Mouse (Mus musculus): Measurements from ENCODE around the gene Egln2. TPM values are rescaled to one million over a fixed set of nuclear protein-coding genes. Genes with fewer than 3 reads are reported as not detected.

The Egln2 gene
- 6.1 TPM for polyA plus RNA-seq (2014; fragmentation: Illumina TruSeq; extraction: RNeasy Lipid Tissue Mini Kit (QIAGEN cat#74804); ENCODE audit: low read depth, low replicate concordance)

DNA sequence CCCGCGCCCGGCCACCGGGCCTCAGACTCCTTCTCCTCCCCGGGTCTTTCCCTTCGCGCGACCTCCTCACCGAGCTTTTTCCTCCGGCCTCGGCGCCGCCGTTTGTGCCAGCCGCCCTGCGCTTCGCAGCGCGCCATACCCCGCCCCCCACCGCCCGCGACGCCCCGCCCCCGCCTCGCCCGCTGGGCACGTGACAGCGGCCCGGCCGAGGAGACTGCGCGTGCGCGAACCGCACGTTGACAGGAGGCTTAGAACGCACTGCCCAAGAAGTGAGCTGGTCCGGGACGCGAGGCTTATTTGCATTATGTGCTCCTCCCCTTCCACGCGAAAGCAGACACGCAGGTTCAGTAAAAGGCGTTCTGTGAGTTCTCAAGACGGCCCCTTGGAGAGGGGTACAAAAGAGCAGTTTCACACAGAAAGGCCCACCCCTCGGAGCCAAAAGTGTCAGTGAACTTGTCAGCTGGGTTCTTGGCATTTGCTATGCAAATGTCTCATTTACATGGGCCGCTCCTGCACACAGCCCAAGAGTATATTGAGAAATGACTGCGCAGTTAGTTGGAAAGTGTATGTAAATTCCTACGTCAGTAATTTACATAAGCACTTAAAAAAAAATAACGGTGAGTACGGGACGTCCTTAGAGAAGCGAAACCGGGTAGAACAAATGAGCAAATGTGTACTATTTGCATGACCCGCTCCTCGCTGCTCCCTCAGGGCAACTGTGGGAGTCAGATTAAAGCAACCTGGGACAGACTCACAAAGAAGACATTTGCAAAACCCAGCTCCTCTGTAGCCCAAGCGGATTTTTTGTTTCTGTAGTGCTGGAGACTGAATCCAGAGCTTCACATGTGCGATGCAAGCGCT lies at the start of gene Egln2:
Egln2 (minus strand) TSS at position 189 of the 861 bp plus-strand sequence.

DNA sequence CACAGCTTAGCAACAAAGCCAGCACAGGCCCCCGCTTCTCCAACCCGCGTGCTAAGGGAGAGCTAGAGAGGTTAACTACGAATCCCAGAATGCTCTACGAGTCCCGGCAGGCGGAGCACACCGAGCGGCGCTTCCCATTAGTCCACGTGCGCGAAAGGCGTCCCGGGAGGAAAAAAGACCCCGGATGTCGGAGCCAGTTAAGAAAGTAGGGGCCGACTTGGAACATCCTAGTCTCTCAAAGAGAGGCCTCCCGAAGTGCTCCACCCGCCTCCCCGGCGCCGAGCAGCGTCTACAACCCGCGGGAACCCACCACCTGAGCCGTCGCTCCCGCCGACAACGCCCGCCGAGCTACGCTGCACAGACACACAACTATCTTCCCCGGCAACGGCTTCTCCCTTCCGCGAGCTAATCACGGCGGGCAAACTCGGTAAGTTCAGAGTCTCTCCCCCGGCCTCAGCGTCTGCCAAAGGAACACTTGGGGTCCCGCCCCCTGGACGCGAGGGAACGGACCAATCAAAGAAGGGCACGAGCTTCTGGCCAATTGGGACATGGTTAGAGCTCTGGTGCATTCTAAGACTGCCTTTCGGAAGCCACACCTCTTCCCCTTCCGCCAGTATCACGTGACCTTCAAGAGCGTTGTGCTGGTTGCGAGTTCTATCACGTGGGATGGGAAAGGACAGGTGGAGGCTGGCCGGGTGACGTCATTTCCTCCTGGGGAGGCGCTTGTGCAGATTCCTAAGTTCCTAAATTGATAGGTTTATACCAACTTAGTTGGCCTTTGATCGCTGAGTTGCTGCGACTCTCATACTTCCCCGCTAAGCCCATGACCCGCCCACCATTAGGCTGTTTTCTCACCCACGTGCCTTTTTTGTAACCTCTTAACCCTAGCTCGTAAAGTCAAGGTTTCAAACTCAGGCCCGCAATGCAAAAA lies 29.3 kb upstream of the Egln2 start, which contains the start of the genes BC024978 and Snrpa:
BC024978 (plus strand) TSS at position 101 of the 931 bp plus-strand sequence.
Snrpa (minus strand) TSS at position 591 of the 931 bp plus-strand sequence.

GRCm38 (mm10) chr7:27180837-27181695 lies 14.5 kb upstream of the Egln2 start, which contains the start of the genes Gm21983 and Mia:
Gm21983 (minus strand) TSS chr7:27181086.
Mia (minus strand) TSS chr7:27181157.

DNA sequence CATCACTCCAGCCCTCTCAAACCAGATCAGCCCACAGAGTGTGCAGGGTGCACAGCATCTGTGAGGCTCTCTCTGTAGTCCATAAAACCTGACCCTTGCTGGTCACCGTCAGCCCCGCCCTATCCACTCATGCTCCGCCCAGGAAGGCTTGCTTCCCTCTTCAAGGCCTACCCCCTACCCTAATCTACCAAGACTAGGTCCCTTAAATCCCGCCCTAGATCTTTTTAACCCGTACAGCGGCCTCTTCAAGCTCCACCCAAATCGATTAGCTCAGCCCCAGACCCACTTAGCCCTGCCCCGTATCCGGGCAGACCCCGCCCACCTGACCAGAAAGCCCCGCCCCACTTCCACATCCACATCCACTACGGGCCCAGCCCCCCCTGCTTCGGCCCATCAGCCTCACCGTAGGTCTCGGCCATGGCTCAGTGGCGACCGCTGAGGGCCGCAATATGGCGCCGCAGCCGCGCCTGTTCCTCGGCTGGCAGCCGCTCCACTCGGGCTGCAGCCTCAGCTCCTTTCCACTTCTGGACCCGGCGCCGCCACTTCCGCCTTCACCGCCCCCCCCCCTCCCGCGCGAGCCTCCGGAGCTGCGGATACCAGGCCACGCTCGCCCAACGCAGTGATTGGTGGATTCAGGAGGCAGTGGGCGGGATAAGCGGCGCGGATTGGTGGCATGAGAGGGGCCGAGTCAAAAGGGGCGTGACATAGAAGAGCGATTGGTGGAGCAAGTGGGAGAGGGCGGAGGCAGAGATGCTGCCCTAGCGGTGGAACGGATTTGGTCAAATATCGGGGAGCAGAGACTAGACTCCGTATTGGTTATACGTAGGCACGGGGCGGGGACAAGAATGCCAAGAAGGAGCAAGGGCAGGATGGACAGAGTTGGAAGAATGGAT lies 12.0 kb upstream of the Egln2 start, which contains the start of gene Rab4b:
Rab4b (minus strand) TSS at position 573 of the 893 bp plus-strand sequence.

DNA sequence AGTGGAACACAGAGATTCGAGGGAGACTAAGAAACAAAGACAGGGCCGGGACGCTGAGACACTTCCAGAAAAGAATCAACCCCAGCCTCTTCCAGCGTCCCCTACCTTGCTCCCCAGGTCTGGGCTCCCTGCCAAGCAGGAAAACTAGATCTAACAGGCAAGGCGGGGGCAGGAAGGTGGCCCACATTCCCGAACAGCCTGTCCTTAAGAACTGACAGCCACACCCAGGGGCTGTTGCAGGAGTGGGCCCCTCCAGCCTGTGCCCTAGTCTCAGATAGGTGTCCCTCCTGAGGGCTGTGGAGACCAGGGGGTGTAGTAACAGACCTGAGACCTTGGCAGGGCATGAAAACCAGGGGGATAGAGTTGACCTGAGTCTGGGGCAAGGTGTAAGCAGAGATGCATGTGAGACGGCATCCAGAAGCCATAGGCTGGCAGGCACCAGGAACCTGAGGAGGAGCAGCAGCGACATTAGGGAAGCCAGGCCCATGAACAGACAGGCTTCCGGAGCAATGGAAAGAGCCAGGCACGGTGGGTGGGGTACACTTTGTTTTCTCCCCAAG lies 13.3 kb downstream of the Egln2 start, which contains the start of gene Cyp2t4:
Cyp2t4 (plus strand) TSS at position 510 of the 560 bp plus-strand sequence.

DNA sequence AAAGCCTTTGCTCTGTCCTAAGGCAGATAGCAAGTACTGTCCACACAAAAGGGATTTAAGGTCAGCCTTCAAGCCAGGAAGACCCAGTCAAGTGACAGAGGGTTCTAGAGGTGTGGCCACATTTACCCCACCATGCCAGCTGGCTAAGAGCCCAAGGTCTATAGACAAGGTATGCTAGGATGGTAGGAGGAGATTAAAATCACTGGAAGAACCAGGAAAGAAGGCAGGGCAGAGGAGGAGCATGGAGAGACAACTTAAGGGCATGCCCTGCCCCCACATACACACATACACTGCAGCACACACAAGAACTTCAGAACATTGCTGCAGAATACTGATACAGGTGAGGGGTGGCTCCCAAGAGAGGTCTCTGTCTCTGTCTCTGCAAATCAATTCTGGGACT lies 46.9 kb downstream of the Egln2 start, which contains the start of gene Cyp2f2:
Cyp2f2 (plus strand) TSS at position 234 of the 400 bp plus-strand sequence.

Other genes starting within 250 kb of the Egln2 start
- not detected for gene Cyp2a22, start 227.4 kb downstream of the Egln2 start, polyA plus RNA-seq (2014; fragmentation: Illumina TruSeq; extraction: RNeasy Lipid Tissue Mini Kit (QIAGEN cat#74804); ENCODE audit: low read depth, low replicate concordance)
- not detected for gene Cyp2a12, start 137.7 kb downstream of the Egln2 start, polyA plus RNA-seq (2014; fragmentation: Illumina TruSeq; extraction: RNeasy Lipid Tissue Mini Kit (QIAGEN cat#74804); ENCODE audit: low read depth, low replicate concordance)
- gene Cyp2f2, start 46.9 kb downstream of the Egln2 start, polyA plus RNA-seq (2014; fragmentation: Illumina TruSeq; extraction: RNeasy Lipid Tissue Mini Kit (QIAGEN cat#74804); ENCODE audit: low read depth, low replicate concordance) = 70.2 TPM
- gene Cyp2t4, start 13.1 kb downstream of the Egln2 start, polyA plus RNA-seq (2014; fragmentation: Illumina TruSeq; extraction: RNeasy Lipid Tissue Mini Kit (QIAGEN cat#74804); ENCODE audit: low read depth, low replicate concordance) = not detected
- 2.9 TPM for gene Rab4b, start 12.1 kb upstream of the Egln2 start, polyA plus RNA-seq (2014; fragmentation: Illumina TruSeq; extraction: RNeasy Lipid Tissue Mini Kit (QIAGEN cat#74804); ENCODE audit: low read depth, low replicate concordance)
- not detected for gene Gm21983, start 14.3 kb upstream of the Egln2 start, polyA plus RNA-seq (2014; fragmentation: Illumina TruSeq; extraction: RNeasy Lipid Tissue Mini Kit (QIAGEN cat#74804); ENCODE audit: low read depth, low replicate concordance)
- gene Mia, start 14.4 kb upstream of the Egln2 start, polyA plus RNA-seq (2014; fragmentation: Illumina TruSeq; extraction: RNeasy Lipid Tissue Mini Kit (QIAGEN cat#74804); ENCODE audit: low read depth, low replicate concordance) = not detected
- gene BC024978, start 29.0 kb upstream of the Egln2 start, polyA plus RNA-seq (2014; fragmentation: Illumina TruSeq; extraction: RNeasy Lipid Tissue Mini Kit (QIAGEN cat#74804); ENCODE audit: low read depth, low replicate concordance) = 15.8 TPM
- gene Snrpa, start 29.5 kb upstream of the Egln2 start, polyA plus RNA-seq (2014; fragmentation: Illumina TruSeq; extraction: RNeasy Lipid Tissue Mini Kit (QIAGEN cat#74804); ENCODE audit: low read depth, low replicate concordance) = 7.7 TPM
- 0.58 TPM for gene Itpkc, start 61.9 kb upstream of the Egln2 start, polyA plus RNA-seq (2014; fragmentation: Illumina TruSeq; extraction: RNeasy Lipid Tissue Mini Kit (QIAGEN cat#74804); ENCODE audit: low read depth, low replicate concordance)
- gene Coq8b, start 66.2 kb upstream of the Egln2 start, polyA plus RNA-seq (2014; fragmentation: Illumina TruSeq; extraction: RNeasy Lipid Tissue Mini Kit (QIAGEN cat#74804); ENCODE audit: low read depth, low replicate concordance) = 1.8 TPM
- gene Numbl, start 91.6 kb upstream of the Egln2 start, polyA plus RNA-seq (2014; fragmentation: Illumina TruSeq; extraction: RNeasy Lipid Tissue Mini Kit (QIAGEN cat#74804); ENCODE audit: low read depth, low replicate concordance) = 0.35 TPM
- 1.6 TPM for gene Ltbp4, start 170.9 kb upstream of the Egln2 start, polyA plus RNA-seq (2014; fragmentation: Illumina TruSeq; extraction: RNeasy Lipid Tissue Mini Kit (QIAGEN cat#74804); ENCODE audit: low read depth, low replicate concordance)
- 0.99 TPM for gene Shkbp1, start 189.2 kb upstream of the Egln2 start, polyA plus RNA-seq (2014; fragmentation: Illumina TruSeq; extraction: RNeasy Lipid Tissue Mini Kit (QIAGEN cat#74804); ENCODE audit: low read depth, low replicate concordance)
- gene Gm20479, start 190.6 kb upstream of the Egln2 start, polyA plus RNA-seq (2014; fragmentation: Illumina TruSeq; extraction: RNeasy Lipid Tissue Mini Kit (QIAGEN cat#74804); ENCODE audit: low read depth, low replicate concordance) = not detected